23 mouse cellular contexts compared by ENCODE assay signal in genomic region chr8:84429492-84429891, GRCm38 (mm10). TPM values are rescaled to one million over a fixed set of nuclear protein-coding genes. Genes with fewer than 3 reads are reported as not detected.
DNase-seq lines count a peak whose midpoint lies in the region; TF ChIP-seq lines count a peak whose summit lies in the region.
"Had no signal": no experiment of that assay in that cellular context is flagged by ENCODE, and none has a peak within 500 bp of the region (broad histone marks: within the 10 kb centered on the region; RNA-seq: fewer than 3 reads in every experiment).

No protein-coding gene starts in this region.

- no peak for TF ChIP-seq CTCF in left cerebral cortex, adult 2 months (IDR thresholded peaks at IDR 0.05)

- H3K27ac ChIP-seq in left cerebral cortex, adult 2 months, result peak overlapping the region; percentile 66
- H3K27ac ChIP-seq in hindbrain, embryonic 10.5 days, result no peak overlapping the region
- H3K27ac ChIP-seq: forebrain, embryonic 13.5 days; heart, embryonic 13.5 days; hindbrain, embryonic 15.5 days; kidney, embryonic 15.5 days; limb, embryonic 13.5 days; lung, embryonic 15.5 days; midbrain, embryonic 13.5 days; neural tube, embryonic 13.5 days had no signal

- no peaks in the 10 kb centered on the region for H3K27me3 ChIP-seq in hindbrain, embryonic 10.5 days (ENCODE audit: insufficient read depth, poor library complexity, severe bottlenecking)
- H3K27me3 ChIP-seq: forebrain, embryonic 13.5 days; hindbrain, embryonic 15.5 days; kidney, embryonic 15.5 days; limb, embryonic 13.5 days; lung, embryonic 15.5 days; midbrain, embryonic 13.5 days; neural tube, embryonic 13.5 days had no signal

- 36% methylated on average over 5 of the region's 5 CpGs for WGBS in hindbrain, embryonic 10.5 days

- intact Hi-C loops in left cerebral cortex, adult 2 months (cut with DNase I), result no loop called here
- intact Hi-C loops in left cerebral cortex, postnatal 4 days (cut with DNase I), result no loop called here

- DNase-seq in left cerebral cortex, adult 2 months (ENCODE audit: extremely low spot score in 1 of 2, low spot score in 2 of 2), result no peak
- no peak for DNase-seq in left cerebral cortex, postnatal 4 days
- DNase-seq in right cerebral cortex, postnatal 25 days, result peak; percentile 24
- no peak for DNase-seq in right cerebral cortex, postnatal 4 days
- peak; percentile 60 for DNase-seq in ZHBTc4 (ENCODE audit: low read depth, low spot score)
- DNase-seq in urinary bladder, adult 18-20 months (ENCODE audit: low spot score in 2 of 2), result no peak
- no peak for DNase-seq in hindbrain, embryonic 10.5 days (ENCODE audit: low spot score)
- DNase-seq: adrenal gland, postnatal 36 days; B cell, adult 2 months; cerebellum, adult 8-10 months; cerebellum, postnatal 36 days; heart, postnatal 10 days; kidney, adult 18-20 months; kidney, postnatal 25 days; thymus, postnatal 14 days had no signal

- H3K4me1 ChIP-seq in hindbrain, embryonic 10.5 days (replicated peaks), result peaks cover 9% of the 10 kb centered on the region; the same call in 1 of the 2 replicates
- H3K4me1 ChIP-seq: heart, embryonic 13.5 days; hindbrain, embryonic 15.5 days; kidney, embryonic 15.5 days; limb, embryonic 13.5 days; lung, embryonic 15.5 days had no signal

- H3K4me3 ChIP-seq in left cerebral cortex, adult 2 months, result no peak overlapping the region
- no peak overlapping the region for H3K4me3 ChIP-seq in hindbrain, embryonic 10.5 days
- H3K4me3 ChIP-seq: forebrain, embryonic 13.5 days; heart, embryonic 13.5 days; hindbrain, embryonic 15.5 days; kidney, embryonic 15.5 days; limb, embryonic 13.5 days; lung, embryonic 15.5 days; midbrain, embryonic 13.5 days; neural tube, embryonic 13.5 days had no signal

- no peaks in the 10 kb centered on the region for H3K9me3 ChIP-seq in hindbrain, embryonic 10.5 days
- H3K9me3 ChIP-seq: forebrain, embryonic 13.5 days; heart, embryonic 13.5 days; hindbrain, embryonic 15.5 days; kidney, embryonic 15.5 days; limb, embryonic 13.5 days; lung, embryonic 15.5 days; midbrain, embryonic 13.5 days; neural tube, embryonic 13.5 days had no signal

- 0 out of 2 replicates have a peak, but pooled peaks cover 6% of the 10 kb centered on the region for H3K36me3 ChIP-seq in hindbrain, embryonic 10.5 days
- H3K36me3 ChIP-seq: heart, embryonic 13.5 days; kidney, embryonic 15.5 days; limb, embryonic 13.5 days; lung, embryonic 15.5 days had no signal

RNA-seq across cellular contexts. Expression of gene Cacna1a, which starts 41.3 kb away (rescaled TPM):
- 100 to 1,000 TPM; 243 to 258 TPM for total RNA-seq in left cerebral cortex, adult 2 months (2021)
- total RNA-seq in left cerebral cortex, postnatal 4 days (2021), result 100 to 1,000 TPM; 151 to 183 TPM
- polyA plus RNA-seq in hindbrain, embryonic 10.5 days (2016; fragmentation: Nextera tagmentation; extraction: Ambion mirVana), result 7.3 TPM in 2 replicates

Comparison
In these comparisons a context has a peak if more than half of its experiments do, and no peak if none do; other contexts are left out.
1. DNase-seq: peak in right cerebral cortex, postnatal 25 days (single experiment) and ZHBTc4 (single experiment); none in left cerebral cortex, adult 2 months (0 of 2), left cerebral cortex, postnatal 4 days (single experiment), right cerebral cortex, postnatal 4 days (single experiment), urinary bladder, adult 18-20 months (0 of 2) and hindbrain, embryonic 10.5 days (single experiment).